Mouse (Mus musculus) intestine, embryonic 15.5 days (tissue): ENCODE data around the gene Gm20388. TPM values are rescaled to one million over a fixed set of nuclear protein-coding genes. Genes with fewer than 3 reads are reported as not detected.
A peak's percentile ranks its signal among the peaks of the same experiment; 100 is the strongest.

ENCODE experiments used
- ATAC-seq: fragments of 200-750 bp; cut with Nextera tagmentation; 2 replicates; pipeline ENCODE4 v1.8.0; 2017; ENCODE audit warnings: moderate TSS enrichment, moderate library complexity
- H3K27ac ChIP-seq: fragments of 300-500 bp; sonication (generic); 2 replicates; pipeline ENCODE4 v1.5.1; 2015; ENCODE audit warnings: mild to moderate bottlenecking, inconsistent platforms
- H3K27me3 ChIP-seq: fragments of 300-500 bp; sonication (generic); replicated peaks from 2 replicates; pipeline ENCODE4 v1.6.1; 2015; ENCODE audit warnings: inconsistent platforms
- H3K36me3 ChIP-seq: fragments of 300-500 bp; sonication (generic); 2 replicates; pipeline ENCODE4 v1.6.1; 2015; ENCODE audit warnings: inconsistent platforms
- H3K4me1 ChIP-seq: fragments of 300-500 bp; sonication (generic); replicated peaks from 2 replicates; pipeline ENCODE4 v1.6.1; 2015; ENCODE audit warnings: inconsistent platforms
- H3K4me2 ChIP-seq: fragments of 300-500 bp; sonication (generic); replicated peaks from 2 replicates; pipeline ENCODE4 v1.6.1; 2015; ENCODE audit warnings: mild to moderate bottlenecking, inconsistent platforms
- H3K4me3 ChIP-seq: fragments of 300-500 bp; sonication (generic); replicated peaks from 2 replicates; pipeline ENCODE4 v1.5.1; 2015; ENCODE audit warnings: inconsistent platforms
- H3K9ac ChIP-seq: fragments of 300-500 bp; sonication (generic); 2 replicates; pipeline ENCODE4 v1.6.1; 2015; ENCODE audit warnings: inconsistent platforms
- H3K9me3 ChIP-seq: fragments of 300-500 bp; sonication (generic); 2 replicates; pipeline ENCODE4 v1.6.1; 2016; ENCODE audit warnings: inconsistent platforms
- WGBS: fragments of 180-500 bp; shearing (Covaris S2); methylation state at CpG from one replicate; pipeline ENCODE4 v1.1.7; 2015; 5-methylcytosine and 5-hydroxymethylcytosine counted together
- polyA plus RNA-seq: library from polyadenylated mRNA; unstranded; fragments of >200 nt; fragmentation: Nextera tagmentation; extraction: Ambion mirVana; gene quantifications from 2 replicates; pipeline ENCODE4 v1.2.1, GENCODE M21; 2015

The Gm20388 gene
- polyA plus RNA-seq, 1 experiment from 2014 or later, result not detected

GRCm38 (mm10) chr8:124184078-124184477, 4273.4 kb downstream of the Gm20388 start:
- H3K4me2 ChIP-seq, result no peak overlapping the region
- H3K9ac ChIP-seq, result no peak overlapping the region
- peaks cover 20% of the 10 kb centered on the region for H3K4me1 ChIP-seq
- no peaks in the 10 kb centered on the region for H3K27me3 ChIP-seq
- no peak overlapping the region for H3K27ac ChIP-seq
- ATAC-seq, result no peak
- no peak overlapping the region for H3K4me3 ChIP-seq
- no peaks in the 10 kb centered on the region for H3K36me3 ChIP-seq
- 75% methylated on average over 3 of the region's 3 CpGs for WGBS
- H3K9me3 ChIP-seq, result no peaks in the 10 kb centered on the region

GRCm38 (mm10) chr8:124184507-124184906, 4273.9 kb downstream of the Gm20388 start:
- H3K27ac ChIP-seq, result no peak overlapping the region
- WGBS, result 76% methylated on average over 2 of the region's 2 CpGs

GRCm38 (mm10) chr8:124185081-124185480, 4274.4 kb downstream of the Gm20388 start:
- ATAC-seq, result no peak
- Histone ChIP-seq H3K4me1 (peaks cover 20% of the 10 kb centered on the region), H3K4me2 (no peak overlapping the region), H3K27ac (no peak overlapping the region), H3K27me3 (no peaks in the 10 kb centered on the region), H3K4me3 (no peak overlapping the region), H3K36me3 (no peaks in the 10 kb centered on the region), H3K9me3 (no peaks in the 10 kb centered on the region), H3K9ac (no peak overlapping the region)
- 81% methylated on average over 6 of the region's 6 CpGs for WGBS

More at GRCm38 (mm10) chr8:124184507-124184906, 4273.9 kb downstream of the Gm20388 start:
- H3K9me3 ChIP-seq, result no peaks in the 10 kb centered on the region
- H3K4me3 ChIP-seq, result no peak overlapping the region
- no peaks in the 10 kb centered on the region for H3K27me3 ChIP-seq
- no peak overlapping the region for H3K9ac ChIP-seq
- ATAC-seq, result no peak
- H3K36me3 ChIP-seq, result no peaks in the 10 kb centered on the region
- H3K4me1 ChIP-seq, result peaks cover 20% of the 10 kb centered on the region
- H3K4me2 ChIP-seq, result no peak overlapping the region

GRCm38 (mm10) chr8:124190388-124190787, 4279.7 kb downstream of the Gm20388 start:
- Histone ChIP-seq H3K4me1 (no peaks in the 10 kb centered on the region), H3K9ac (no peak overlapping the region), H3K27me3 (no peaks in the 10 kb centered on the region), H3K27ac (no peak overlapping the region), H3K9me3 (no peaks in the 10 kb centered on the region), H3K4me2 (no peak overlapping the region), H3K4me3 (no peak overlapping the region), H3K36me3 (no peaks in the 10 kb centered on the region)
- no peak for ATAC-seq
- WGBS, result 82% methylated on average over 7 of the region's 7 CpGs

- Histone ChIP-seq H3K9ac (no peak overlapping the region), H3K36me3 (no peaks in the 10 kb centered on the region), H3K27ac (no peak overlapping the region), H3K9me3 (no peaks in the 10 kb centered on the region), H3K4me1 (peaks cover 14% of the 10 kb centered on the region), H3K4me3 (no peak overlapping the region), H3K4me2 (no peak overlapping the region), H3K27me3 (no peaks in the 10 kb centered on the region)
- 60% methylated on average over 4 of the region's 4 CpGs for WGBS
- no peak for ATAC-seq
Observed at GRCm38 (mm10) chr8:124192242-124192641, 4281.6 kb downstream of the Gm20388 start.

GRCm38 (mm10) chr8:124192976-124193375, 4282.3 kb downstream of the Gm20388 start:
- H3K36me3 ChIP-seq, result no peaks in the 10 kb centered on the region
- no peaks in the 10 kb centered on the region for H3K9me3 ChIP-seq
- no peak for ATAC-seq
- no peak overlapping the region for H3K27ac ChIP-seq
- no peak overlapping the region for H3K4me2 ChIP-seq
- no peak overlapping the region for H3K4me3 ChIP-seq
- H3K4me1 ChIP-seq, result peaks cover 14% of the 10 kb centered on the region
- H3K27me3 ChIP-seq, result no peaks in the 10 kb centered on the region
- 75% methylated on average over 10 of the region's 10 CpGs for WGBS
- no peak overlapping the region for H3K9ac ChIP-seq

- no peak overlapping the region for H3K4me2 ChIP-seq
Observed at GRCm38 (mm10) chr8:124193992-124194391, 4283.4 kb downstream of the Gm20388 start.

GRCm38 (mm10) chr8:124196195-124196594, 4285.6 kb downstream of the Gm20388 start:
- WGBS, result 28% methylated on average over 5 of the region's 5 CpGs
- no peaks in the 10 kb centered on the region for H3K9me3 ChIP-seq
- no peaks in the 10 kb centered on the region for H3K36me3 ChIP-seq
- no peak overlapping the region for H3K4me3 ChIP-seq
- peak; percentile 59 for ATAC-seq
- H3K4me1 ChIP-seq, result peaks cover 14% of the 10 kb centered on the region
- H3K4me2 ChIP-seq, result no peak overlapping the region
- 0 out of 2 replicates have a peak overlapping the region, but pooled peaks have one; percentile 36 for H3K27ac ChIP-seq
- H3K27me3 ChIP-seq, result no peaks in the 10 kb centered on the region
- no peak overlapping the region for H3K9ac ChIP-seq

More at GRCm38 (mm10) chr8:124193992-124194391, 4283.4 kb downstream of the Gm20388 start:
- Histone ChIP-seq H3K36me3 (no peaks in the 10 kb centered on the region), H3K27ac (no peak overlapping the region), H3K4me1 (peaks cover 14% of the 10 kb centered on the region), H3K9ac (no peak overlapping the region), H3K4me3 (no peak overlapping the region), H3K27me3 (no peaks in the 10 kb centered on the region), H3K9me3 (no peaks in the 10 kb centered on the region)
- no peak for ATAC-seq
- 81% methylated on average over 5 of the region's 5 CpGs for WGBS

GRCm38 (mm10) chr8:124196797-124197196, 4286.2 kb downstream of the Gm20388 start:
- no peaks in the 10 kb centered on the region for H3K27me3 ChIP-seq
- 29% methylated on average over 5 of the region's 5 CpGs for WGBS
- ATAC-seq, result no peak

GRCm38 (mm10) chr8:124198230-124198629, 4287.6 kb downstream of the Gm20388 start:
- Histone ChIP-seq H3K4me1 (peaks cover 17% of the 10 kb centered on the region), H3K4me3 (no peak overlapping the region), H3K9ac (no peak overlapping the region), H3K9me3 (no peaks in the 10 kb centered on the region), H3K4me2 (no peak overlapping the region), H3K36me3 (no peaks in the 10 kb centered on the region), H3K27me3 (no peaks in the 10 kb centered on the region), H3K27ac (no peak overlapping the region)
- no peak for ATAC-seq
- 85% methylated on average over 7 of the region's 7 CpGs for WGBS

More at GRCm38 (mm10) chr8:124196797-124197196, 4286.2 kb downstream of the Gm20388 start:
- Histone ChIP-seq H3K4me3 (no peak overlapping the region), H3K27ac (0 out of 2 replicates have a peak overlapping the region, but pooled peaks have one; percentile 36), H3K4me1 (peaks cover 17% of the 10 kb centered on the region), H3K36me3 (no peaks in the 10 kb centered on the region), H3K4me2 (no peak overlapping the region), H3K9ac (no peak overlapping the region), H3K9me3 (no peaks in the 10 kb centered on the region)

GRCm38 (mm10) chr8:124200400-124200799, 4289.8 kb downstream of the Gm20388 start:
- no peak for ATAC-seq
- 45% methylated on average over 7 of the region's 7 CpGs for WGBS

GRCm38 (mm10) chr8:124201706-124202105, 4291.1 kb downstream of the Gm20388 start:
- WGBS, result 51% methylated on average over 8 of the region's 8 CpGs
- Histone ChIP-seq H3K27ac (no peak overlapping the region), H3K9me3 (no peaks in the 10 kb centered on the region), H3K4me1 (0 out of 2 replicates have a peak, but pooled peaks cover 7% of the 10 kb centered on the region), H3K9ac (no peak overlapping the region), H3K27me3 (no peaks in the 10 kb centered on the region), H3K36me3 (no peaks in the 10 kb centered on the region), H3K4me2 (no peak overlapping the region), H3K4me3 (no peak overlapping the region)
- ATAC-seq, result no peak

More at GRCm38 (mm10) chr8:124200400-124200799, 4289.8 kb downstream of the Gm20388 start:
- no peak overlapping the region for H3K4me2 ChIP-seq
- H3K27me3 ChIP-seq, result no peaks in the 10 kb centered on the region
- peaks cover 17% of the 10 kb centered on the region for H3K4me1 ChIP-seq
- no peak overlapping the region for H3K4me3 ChIP-seq
- no peak overlapping the region for H3K9ac ChIP-seq
- no peak overlapping the region for H3K27ac ChIP-seq
- no peaks in the 10 kb centered on the region for H3K9me3 ChIP-seq
- H3K36me3 ChIP-seq, result no peaks in the 10 kb centered on the region

GRCm38 (mm10) chr8:124202895-124203294, 4292.3 kb downstream of the Gm20388 start:
- Histone ChIP-seq H3K4me3 (no peak overlapping the region), H3K9me3 (no peaks in the 10 kb centered on the region), H3K4me1 (0 out of 2 replicates have a peak, but pooled peaks cover 2% of the 10 kb centered on the region), H3K4me2 (no peak overlapping the region), H3K27me3 (no peaks in the 10 kb centered on the region), H3K27ac (no peak overlapping the region), H3K9ac (no peak overlapping the region), H3K36me3 (no peaks in the 10 kb centered on the region)
- WGBS, result 60% methylated on average over 5 of the region's 5 CpGs
- ATAC-seq, result no peak
